Mouse (Mus musculus) retina, postnatal 1 day (tissue): ENCODE results near the gene Kcnrg.

Source experiments
- DNase-seq: peaks from one replicate; pipeline ENCODE4 v3.0.0-alpha.2; 2012

Gene Kcnrg

GRCm38 (mm10) chr14:61647182-61647880 lies 40.1 kb downstream of the Kcnrg start:
- peak; percentile 63 for DNase-seq

DNA sequence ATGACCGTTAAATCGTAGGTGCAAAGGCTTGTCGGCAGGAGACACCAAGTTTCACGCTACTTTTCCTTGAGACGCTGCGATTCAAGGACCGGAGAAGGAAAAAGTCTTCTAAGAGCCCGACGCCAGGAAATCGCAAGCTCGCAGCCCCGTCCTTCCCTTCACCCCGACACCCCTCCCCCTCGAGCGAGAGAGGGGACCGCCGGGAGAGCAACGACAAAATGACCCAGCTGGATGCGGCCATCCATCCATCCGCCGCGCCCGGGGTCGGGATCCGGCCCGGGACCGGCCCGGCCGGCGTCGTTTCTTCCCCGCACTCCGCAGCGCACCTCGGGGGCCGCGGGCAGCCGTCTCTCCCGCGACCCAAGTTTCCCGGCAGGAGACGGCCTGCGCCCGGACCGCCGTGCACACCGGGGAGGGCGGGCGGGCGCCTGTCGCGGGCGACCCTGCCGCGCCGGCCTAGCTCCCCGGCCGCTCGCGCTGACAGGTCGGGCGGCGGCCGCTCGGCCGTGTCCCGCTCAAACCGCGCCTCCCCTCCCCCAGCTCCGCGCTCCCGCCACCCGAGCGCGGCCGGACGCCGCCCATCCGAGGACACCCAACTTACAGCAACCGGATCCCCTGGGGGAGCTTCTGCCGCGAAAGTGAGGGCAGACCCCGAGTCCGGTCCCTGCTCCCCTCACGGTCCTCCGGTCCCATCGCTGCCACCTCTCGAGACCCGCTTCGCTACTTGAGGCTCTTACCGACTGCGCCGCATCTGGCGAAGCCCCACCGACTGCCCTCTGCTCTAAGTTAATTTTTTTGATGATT lies 40.8 kb downstream of the Kcnrg start:
- DNase-seq = peak; percentile 75

- DNase-seq = peak; percentile 99
Observed at GRCm38 (mm10) chr14:61648685-61649504, 41.6 kb downstream of the Kcnrg start.

- DNase-seq = peak; percentile 65
Observed at GRCm38 (mm10) chr14:61650291-61650960, 43.2 kb downstream of the Kcnrg start.

DNA sequence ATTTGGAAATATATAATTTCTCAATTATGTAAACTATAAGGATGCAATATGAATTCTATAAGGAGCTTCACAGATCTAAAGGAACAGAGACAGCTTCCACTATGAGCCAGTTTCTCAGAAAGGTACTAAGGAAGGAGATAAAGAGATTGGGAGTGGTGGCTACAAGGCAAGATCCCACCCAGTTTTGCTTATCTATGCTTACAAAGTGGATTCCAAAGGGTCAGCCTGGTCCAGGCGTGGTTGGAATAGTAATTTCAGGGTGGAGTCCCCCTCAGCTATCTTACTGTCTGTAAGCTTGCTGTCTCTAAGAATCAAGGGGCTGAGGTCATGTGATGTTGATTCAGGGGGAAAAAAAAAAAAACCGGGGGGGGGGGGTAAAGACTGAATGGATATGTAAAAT lies 49.2 kb downstream of the Kcnrg start:
- DNase-seq = no peak

DNA sequence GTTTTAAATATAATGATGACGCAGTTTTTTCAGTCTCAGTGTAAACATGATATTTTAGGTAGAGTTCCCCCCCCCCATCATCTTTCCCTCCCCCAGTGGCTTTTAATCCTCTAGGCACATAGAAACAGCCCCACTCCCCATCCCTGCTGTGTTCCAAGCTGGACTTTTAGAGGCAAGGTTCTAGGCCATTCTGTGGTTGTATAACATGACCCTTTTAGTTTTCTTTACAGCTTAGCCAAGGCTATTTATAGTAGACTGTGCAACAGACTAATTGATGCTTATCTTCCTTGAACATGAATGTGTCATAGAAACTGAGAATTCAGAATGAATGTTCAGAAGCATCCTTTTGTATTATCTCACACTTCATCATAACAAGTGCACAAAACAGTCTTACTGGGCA lies 54.2 kb downstream of the Kcnrg start:
- DNase-seq = no peak

- no peak for DNase-seq
Observed at GRCm38 (mm10) chr14:61662307-61662706, 55.0 kb downstream of the Kcnrg start.
